Mouse (Mus musculus): ENCODE data around the gene Nedd4.
A peak's percentile ranks its signal among the peaks of the same experiment; 100 is the strongest.

Gene Nedd4

GRCm38 (mm10) chr9:72721221-72721620 is 59.1 kb downstream of the Nedd4 start:
- DNase-seq (ENCODE audit: low spot score) = no peak

- no peak for DNase-seq (ENCODE audit: low spot score)
These were observed 60.5 kb downstream of the Nedd4 start for GRCm38 (mm10) chr9:72722622-72723021.

GRCm38 (mm10) chr9:72724491-72725221 is 62.5 kb downstream of the Nedd4 start:
- no peak for DNase-seq (ENCODE audit: low spot score)

GRCm38 (mm10) chr9:72733966-72734365 is 71.8 kb downstream of the Nedd4 start:
- DNase-seq (ENCODE audit: low spot score) = peak; percentile 80

GRCm38 (mm10) chr9:72735822-72736410 is 73.8 kb downstream of the Nedd4 start:
- DNase-seq (ENCODE audit: low spot score) = peak; percentile 82

GRCm38 (mm10) chr9:72741206-72741605 is 79.1 kb downstream of the Nedd4 start:
- DNase-seq (ENCODE audit: low spot score) = no peak

GRCm38 (mm10) chr9:72746278-72746677 is 84.1 kb downstream of the Nedd4 start:
- DNase-seq (ENCODE audit: low spot score) = no peak

GRCm38 (mm10) chr9:72750272-72750671 is 88.1 kb downstream of the Nedd4 start:
- no peak for DNase-seq (ENCODE audit: low spot score)

GRCm38 (mm10) chr9:72752656-72753055 is 90.5 kb downstream of the Nedd4 start:
- DNase-seq (ENCODE audit: low spot score) = no peak

- DNase-seq (ENCODE audit: low spot score) = peak; percentile 65
These were observed 91.6 kb downstream of the Nedd4 start for GRCm38 (mm10) chr9:72753741-72754140.

GRCm38 (mm10) chr9:72757143-72757542 is 95.0 kb downstream of the Nedd4 start:
- no peak for DNase-seq (ENCODE audit: low spot score)

- DNase-seq (ENCODE audit: low spot score) = peak; percentile 77
These were observed 96.6 kb downstream of the Nedd4 start for GRCm38 (mm10) chr9:72758705-72759131.

- peak; percentile 48 for DNase-seq (ENCODE audit: low spot score)
These were observed 101.0 kb downstream of the Nedd4 start for GRCm38 (mm10) chr9:72763050-72763718.

- peak; percentile 96 for DNase-seq (ENCODE audit: low spot score)
These were observed 104.7 kb downstream of the Nedd4 start for GRCm38 (mm10) chr9:72766789-72767349.

GRCm38 (mm10) chr9:72775022-72775421 is 112.9 kb downstream of the Nedd4 start:
- no peak for DNase-seq (ENCODE audit: low spot score)

GRCm38 (mm10) chr9:72779004-72779403 is 116.9 kb downstream of the Nedd4 start:
- DNase-seq (ENCODE audit: low spot score) = no peak

- peak; percentile 58 for DNase-seq (ENCODE audit: low spot score)
These were observed 117.6 kb downstream of the Nedd4 start for GRCm38 (mm10) chr9:72779733-72780132.

- DNase-seq (ENCODE audit: low spot score) = peak; percentile 54
These were observed 118.5 kb downstream of the Nedd4 start for GRCm38 (mm10) chr9:72780694-72781093.

- peak; percentile 63 for DNase-seq (ENCODE audit: low spot score)
These were observed 119.3 kb downstream of the Nedd4 start for GRCm38 (mm10) chr9:72781466-72781865.

- no peak for DNase-seq (ENCODE audit: low spot score)
These were observed 120.0 kb downstream of the Nedd4 start for GRCm38 (mm10) chr9:72782121-72782520.

- DNase-seq (ENCODE audit: low spot score) = no peak
These were observed 125.6 kb downstream of the Nedd4 start for GRCm38 (mm10) chr9:72787732-72788131.

GRCm38 (mm10) chr9:72790530-72791212 is 128.5 kb downstream of the Nedd4 start:
- no peak for DNase-seq (ENCODE audit: low spot score)
